Mouse (Mus musculus): ENCODE measurements around the gene Gpc5.

Gene Gpc5

DNA sequence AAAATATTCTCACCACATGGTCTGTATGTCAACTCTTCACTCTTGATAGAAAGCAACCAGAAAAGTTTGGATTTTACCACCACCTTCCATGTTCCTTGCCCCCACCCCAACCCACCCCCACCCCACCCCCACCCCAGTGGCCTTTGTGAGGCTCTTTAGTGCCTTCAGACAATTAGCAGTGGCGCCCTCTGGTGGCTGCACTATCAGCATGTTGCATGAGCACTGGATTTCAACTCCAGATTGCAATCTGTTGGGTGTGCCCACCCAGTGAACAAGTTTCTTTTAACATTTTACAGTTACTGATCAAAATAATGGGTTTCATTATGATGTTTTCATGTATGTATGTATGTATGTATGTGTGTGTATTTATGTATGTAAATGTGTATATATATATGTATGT, 279.1 kb downstream of the Gpc5 start:
- peak in 1 of 2 experiments; percentile 22 for DNase-seq

DNA sequence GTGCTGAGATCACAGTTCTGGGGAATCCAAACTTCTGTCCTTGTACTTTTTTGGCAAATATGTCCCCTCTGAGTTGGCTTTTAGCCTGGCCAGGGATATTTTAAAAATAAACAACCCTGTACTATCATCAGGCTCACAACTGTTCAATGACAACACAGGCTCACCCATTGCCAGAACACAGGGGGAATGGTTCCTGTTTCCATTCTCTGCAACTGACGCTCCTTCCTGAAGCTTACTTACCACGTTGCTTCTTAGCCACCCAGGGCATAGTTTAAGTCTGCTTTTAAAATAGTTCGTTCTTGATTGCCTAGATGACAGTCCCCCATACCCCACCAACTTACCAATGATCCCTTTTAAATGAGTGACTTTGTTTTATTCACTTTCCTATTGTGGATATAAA, 299.8 kb downstream of the Gpc5 start:
- no peak for DNase-seq

DNA sequence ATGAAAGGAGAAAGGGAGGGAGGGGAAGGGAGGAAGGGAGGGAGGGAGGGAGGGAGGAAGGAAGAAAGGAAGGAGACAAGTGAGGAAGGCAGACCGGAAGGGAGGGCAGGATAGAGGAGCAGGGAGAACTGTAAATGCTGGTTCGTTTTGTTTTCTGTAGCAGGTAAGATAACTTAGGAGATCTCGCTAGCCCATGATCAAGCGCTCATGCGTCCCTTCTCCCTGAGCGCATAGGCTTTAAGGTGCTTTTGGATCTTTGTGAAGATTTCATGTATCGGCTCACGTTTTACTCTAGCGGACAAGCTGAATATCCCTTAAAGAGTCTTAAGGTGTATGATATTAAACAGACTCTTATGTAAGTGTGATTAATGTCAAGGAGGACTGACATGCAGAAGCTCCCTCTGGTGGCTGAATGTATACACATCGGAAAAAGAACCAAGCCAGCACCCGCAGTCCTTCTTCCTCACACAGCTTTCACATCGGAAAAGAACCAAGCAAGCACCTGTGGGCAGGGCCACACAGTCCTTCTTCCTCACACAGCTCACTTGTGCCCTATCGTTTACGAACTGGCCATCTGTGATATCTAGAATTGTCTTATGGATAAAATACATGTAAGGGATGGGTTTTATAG, 301.0 kb downstream of the Gpc5 start:
- peak in 1 of 2 experiments; percentile 2 for DNase-seq

DNA sequence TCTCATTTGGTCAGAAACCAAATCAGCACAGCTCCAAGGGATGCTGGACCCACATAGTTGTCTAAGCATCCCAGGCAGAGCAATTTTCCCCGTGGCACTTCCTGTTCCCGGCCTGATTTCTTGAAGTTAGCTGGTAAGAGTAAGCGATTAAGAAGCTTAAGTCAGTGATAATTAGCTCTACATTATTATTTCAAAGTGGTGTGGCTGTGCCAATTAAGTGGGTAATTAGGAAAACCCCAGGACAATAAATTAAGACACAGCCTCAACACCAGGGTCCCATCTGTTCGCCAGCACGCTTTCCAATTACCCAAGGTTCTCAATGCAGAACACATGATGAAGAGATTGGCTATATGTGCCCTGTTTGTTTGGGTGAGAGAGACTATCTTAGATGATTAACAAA, 314.6 kb downstream of the Gpc5 start:
- no peak for DNase-seq

DNA sequence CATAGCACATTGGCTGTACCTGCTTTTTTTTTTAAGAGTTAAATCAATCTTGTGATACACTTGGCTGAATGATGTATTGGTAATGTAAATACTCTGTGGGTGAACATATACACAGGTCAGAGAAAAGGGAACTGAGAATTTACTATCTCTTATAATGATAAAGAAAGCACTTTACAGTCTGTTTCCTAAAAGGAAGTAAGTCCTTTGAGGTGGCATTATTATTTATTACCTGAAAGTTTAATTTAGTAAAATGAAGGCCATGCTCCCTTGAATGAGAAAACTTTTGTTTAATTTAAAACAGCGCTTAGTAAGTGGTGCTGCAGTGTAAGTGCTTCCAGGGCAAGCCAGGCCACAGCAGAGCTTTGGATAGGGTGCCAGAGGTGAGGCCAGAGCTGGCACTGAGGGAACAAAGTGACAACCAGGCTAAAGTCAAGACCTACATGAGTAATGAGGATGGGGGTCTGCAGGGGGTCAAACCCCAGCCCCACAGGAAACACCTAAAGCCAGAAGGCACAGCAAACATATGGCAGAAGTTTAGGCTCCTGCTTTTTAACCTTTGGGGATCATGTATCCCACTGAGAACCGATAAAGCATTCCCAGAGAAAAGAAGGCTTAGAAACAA, 315.4 kb downstream of the Gpc5 start:
- DNase-seq, result no peak

DNA sequence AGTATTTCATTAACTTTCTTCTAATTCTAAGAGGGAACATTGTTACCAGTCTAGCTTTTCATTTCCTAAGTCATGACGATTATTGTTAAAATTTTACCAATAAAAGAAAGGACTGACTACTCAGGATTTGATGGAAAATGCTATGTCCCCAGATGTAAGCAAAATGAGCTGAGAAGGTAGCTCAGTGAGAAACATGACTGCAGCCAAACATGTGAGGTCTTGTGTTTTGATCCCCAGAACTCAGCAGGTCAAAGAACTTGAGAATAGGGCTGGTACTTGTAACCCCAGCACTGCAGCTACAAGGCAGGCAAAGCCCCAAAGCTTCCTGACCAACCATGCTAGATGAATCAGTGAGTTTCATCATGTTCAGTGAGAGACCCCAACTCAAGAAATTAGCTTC, 318.9 kb downstream of the Gpc5 start:
- no peak for DNase-seq

DNA sequence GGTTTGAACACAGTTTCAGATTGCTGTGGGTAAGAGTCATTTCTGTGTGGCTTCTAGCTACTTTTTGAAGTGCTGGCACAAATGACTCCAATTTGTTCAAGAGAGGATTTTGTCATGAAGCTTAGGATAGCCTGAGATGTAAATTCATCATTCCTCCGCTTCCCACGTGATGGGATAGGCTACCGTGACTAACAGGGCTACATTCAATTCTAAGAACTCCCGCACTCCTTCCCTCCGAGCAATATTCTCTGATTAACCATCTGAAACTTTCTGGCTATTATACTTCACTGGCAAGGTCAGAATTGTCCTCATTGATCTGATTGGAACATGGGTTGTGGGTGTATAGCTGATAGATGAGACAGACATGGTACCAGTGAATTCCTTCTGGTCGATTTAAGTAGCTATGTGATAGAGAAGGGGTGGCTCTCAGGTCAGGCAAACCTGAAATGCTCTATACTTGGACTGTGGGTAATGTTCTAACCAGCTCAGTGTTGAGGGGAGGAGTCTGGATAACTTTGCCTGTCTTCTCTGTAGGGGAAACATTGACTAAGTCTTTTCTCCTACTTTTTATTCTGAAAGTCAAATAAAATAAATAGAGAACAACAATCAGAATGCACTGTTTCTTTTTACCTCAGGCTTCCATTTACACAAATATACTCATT, 319.6 kb downstream of the Gpc5 start:
- DNase-seq, result no peak

DNA sequence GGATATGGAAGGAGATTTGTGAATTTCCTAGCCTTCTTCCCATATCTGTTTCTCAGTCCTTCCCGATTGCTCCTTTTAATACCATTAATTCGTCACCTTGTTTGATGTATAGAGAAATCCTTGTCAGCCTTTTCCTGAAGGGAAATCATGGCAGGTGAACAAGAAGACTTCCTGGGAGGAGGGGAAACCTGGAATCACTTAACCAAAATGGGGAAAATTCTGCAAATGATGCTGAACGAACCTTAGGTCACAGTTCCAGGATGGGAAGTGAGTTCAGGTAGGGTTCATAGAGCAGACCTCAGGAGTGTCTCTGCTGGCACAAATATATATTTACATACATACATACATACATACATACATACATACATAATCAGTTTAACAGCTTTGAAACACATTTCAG, 320.8 kb downstream of the Gpc5 start:
- DNase-seq, result no peak

DNA sequence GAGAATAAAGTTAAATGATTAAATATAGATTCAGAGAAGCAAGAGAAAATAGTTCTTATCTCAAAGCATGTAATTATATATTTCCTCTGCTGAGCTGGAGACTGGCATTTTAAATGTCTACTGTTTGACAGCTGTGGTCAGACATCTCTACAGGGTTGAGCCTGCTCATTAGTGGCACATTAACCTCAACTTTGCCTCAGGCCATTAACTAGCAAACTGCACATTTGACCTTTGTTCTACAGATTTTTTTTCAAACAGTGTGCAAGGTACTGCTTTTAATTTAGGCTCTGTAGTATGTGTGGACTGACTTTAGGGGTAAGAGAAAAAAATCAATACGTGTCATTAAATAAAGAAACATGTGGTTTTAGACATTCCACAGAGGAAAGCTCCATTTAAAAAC, 321.4 kb downstream of the Gpc5 start:
- no peak for DNase-seq

DNA sequence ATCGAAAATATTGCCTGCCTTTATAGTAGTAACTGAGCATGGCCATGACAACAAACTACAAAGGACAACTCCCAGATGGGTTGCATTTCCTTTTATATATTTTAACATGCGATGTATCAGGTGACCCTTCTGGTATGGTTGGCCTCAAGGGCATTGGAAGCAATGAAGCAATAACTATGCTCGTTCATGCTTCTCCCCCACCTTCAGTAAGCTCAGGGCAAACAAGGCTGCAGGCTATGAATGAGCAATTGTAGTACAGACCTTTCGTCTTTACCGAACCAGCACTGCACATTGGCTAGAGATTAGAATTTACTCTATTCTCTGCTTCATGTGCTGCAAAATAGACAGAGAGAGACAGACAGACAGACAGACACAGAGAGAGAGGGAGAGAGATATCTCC, 322.5 kb downstream of the Gpc5 start:
- DNase-seq, result no peak

DNA sequence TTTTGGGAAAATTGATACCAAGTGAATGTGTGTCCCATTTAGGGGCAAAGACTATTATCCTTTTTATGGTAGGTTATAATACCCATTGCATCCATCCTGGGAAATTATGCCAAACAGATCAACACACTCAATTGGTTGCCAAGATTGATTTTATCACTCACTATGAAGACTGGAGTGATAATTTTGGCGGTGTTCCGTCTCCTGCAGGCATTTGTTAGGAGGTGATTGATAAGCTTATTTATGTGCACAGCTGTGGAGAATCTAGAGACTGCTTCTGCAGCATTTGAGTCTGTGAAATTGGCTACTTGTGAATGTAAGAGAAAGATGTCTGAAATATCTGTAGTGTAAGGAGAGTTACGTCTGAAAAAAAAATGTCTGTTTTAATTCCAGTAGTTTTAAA, 340.0 kb downstream of the Gpc5 start:
- DNase-seq, result no peak

DNA sequence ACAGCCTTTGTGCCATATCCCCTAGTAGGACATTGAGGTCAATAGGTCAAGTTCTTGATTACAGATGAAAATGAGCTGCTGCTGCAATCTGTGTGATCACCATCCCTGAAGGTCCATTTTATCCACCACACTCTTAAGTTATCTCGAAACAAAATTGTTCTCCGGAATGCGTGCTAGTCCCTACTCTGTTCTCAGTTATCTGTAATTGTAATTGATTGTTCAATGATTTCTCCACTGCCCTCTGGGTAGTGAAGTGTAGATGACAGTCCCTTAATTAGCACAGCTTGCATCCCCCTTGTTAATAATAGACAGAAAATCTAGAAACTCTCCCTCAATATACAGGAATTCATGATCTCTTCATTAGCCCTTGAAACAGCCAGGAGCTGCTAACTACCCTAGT, 340.4 kb downstream of the Gpc5 start:
- DNase-seq, result no peak

DNA sequence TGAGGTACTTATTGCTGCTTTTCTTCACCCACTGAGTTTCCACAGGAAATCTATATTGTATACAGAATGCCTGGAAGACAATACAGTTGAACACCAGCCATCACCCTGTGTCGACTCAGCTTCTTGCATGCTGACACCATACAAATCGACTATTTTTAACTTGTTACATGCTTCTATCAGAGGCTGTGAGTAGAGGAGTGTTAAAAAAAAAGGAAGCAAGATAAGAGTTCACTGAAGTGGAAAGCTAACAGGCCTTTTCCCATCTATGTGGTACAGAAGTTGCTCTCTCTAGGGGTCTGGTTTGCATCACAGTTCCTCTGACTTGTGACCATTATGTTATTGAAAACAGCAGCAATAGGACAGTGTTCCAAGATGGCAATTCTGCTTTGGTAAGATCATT, 344.6 kb downstream of the Gpc5 start:
- no peak for DNase-seq

DNA sequence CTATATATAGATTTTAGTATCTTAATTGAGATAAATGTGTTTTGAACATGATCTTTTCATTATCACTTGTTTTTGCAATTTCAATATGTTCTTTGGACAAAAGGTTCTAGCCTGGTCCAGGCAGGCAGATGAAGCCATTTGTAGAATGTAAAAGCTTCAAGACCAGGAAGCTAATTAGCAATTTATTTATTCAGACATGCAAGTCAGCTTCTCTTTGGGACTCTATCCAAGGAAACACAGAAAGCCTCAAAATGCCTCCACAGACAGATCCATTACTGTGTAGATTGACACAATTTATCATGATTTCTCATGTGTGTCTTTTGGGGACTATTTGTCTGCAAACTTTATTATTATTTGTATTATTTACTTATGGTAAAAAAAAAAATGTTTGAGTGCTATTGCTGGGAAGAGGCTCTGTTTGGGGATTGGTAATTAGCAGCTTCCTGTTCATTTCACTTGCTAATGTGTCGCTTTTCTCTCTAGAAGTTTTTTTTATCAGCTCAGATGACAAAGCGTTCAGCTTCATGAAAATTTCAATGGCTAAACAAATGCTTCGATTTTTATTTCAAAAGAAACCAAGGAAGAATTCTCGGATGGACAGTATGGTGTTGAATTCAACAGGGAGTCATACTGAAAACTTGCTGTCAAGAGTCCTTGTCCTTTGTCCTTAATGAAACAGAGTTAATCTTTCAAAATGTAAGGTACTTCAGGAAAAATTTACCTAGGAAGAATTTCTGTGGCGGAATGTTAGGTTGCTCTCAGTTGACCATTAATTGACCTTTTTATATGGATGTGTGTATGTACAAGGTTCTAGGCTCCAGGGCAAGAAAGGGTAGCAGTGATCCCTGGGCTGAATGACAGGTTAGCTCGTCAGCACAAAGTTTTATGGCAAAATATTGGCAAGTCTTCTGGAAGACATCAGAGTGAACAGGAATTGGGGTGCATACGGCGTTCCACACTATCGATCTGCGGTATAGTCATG, 353.1 kb downstream of the Gpc5 start:
- DNase-seq, result no peak

DNA sequence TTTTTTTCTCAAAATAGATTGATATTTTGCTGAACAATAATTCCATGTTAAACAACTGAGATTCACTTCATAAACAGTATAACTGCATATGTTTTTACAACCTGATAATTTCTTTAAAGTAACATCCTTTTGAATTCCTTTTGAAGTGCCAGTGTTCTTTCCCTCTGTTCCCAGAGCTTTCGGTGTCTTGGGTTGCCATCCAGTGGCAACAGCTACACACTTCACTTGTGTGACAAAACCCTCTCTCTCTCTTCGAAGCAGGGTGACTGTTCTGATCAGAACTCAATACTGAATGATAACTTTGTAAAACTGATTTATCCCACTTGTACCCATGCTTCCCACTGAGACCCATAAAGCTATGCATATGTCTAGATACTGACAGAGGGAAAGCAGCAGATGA, 358.9 kb downstream of the Gpc5 start:
- DNase-seq, result no peak

DNA sequence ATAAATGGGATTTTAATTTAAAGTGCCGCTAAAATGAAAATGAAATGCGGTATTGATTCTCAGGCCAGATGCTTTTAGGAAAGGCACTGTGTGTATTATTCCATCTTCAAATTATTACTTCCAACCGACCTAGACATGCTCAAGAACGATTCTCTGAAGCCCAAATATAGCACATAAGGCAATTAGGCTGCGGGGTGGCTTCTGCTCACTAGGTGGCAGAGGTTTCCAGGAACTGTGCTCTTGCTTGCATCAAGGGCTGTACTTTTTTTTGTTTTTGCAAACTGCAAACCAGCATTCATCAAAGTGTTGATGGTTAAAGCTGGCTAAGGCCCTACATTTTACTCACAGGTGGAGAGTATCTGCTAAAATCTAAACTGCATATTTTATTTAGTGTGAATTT, 375.9 kb downstream of the Gpc5 start:
- no peak for DNase-seq

DNA sequence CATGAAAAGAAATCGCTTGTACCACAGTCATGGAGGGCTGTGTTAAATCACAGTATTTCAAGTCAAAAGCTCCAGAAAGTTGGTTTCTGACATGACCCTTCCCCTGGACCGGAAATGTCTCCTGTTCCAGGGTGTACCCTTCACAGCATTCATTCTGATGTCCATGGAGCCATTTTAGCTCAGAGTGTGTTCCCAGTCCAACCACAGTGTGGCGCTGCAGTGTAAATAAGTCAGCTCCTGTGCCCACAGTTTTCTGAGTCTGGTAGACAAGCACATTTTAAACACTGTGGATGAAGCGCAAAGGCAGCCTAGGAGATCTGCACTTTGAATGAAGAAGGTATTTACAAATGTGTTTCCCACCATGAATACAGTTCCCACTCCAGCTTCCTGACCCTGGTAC, 383.2 kb downstream of the Gpc5 start:
- no peak for DNase-seq

DNA sequence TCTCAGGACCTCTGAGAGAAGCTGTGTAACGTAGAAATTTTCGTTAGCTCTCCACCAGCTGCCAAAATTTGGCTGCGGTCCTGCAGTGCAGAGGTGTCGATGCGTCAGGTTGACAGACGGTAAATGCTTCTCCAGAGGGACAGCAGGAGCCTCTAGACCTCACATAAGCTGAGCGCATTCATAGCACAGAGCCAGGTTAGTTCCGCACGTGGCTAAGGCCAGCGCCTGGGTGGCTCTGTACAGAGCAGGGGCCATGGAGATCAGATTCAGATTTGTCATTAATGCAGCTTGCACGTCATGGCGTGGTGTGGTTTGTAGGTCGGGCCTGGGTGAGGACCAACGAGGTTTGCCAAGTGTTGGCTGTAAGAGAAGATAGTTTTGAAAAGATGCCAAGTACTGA, 385.3 kb downstream of the Gpc5 start:
- no peak for DNase-seq

DNA sequence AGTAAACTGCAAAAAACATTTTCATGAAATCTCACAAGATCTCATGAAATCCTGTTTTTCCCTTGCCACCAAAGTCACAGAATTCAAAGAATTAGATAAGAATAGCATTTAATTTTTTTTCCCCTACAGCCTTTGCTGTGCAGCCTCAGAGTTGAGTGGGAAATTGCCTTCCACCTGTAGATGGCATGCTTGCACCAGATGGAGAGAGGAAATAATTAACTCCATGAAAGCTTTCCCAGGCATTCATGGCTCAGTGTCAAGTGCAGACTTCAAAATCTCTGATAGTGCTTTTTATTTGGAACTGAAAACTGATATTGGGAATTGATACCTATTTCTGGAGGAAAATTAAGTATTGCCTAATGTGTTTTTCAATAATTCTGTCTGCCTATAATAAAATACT, 393.1 kb downstream of the Gpc5 start:
- no peak for DNase-seq

DNA sequence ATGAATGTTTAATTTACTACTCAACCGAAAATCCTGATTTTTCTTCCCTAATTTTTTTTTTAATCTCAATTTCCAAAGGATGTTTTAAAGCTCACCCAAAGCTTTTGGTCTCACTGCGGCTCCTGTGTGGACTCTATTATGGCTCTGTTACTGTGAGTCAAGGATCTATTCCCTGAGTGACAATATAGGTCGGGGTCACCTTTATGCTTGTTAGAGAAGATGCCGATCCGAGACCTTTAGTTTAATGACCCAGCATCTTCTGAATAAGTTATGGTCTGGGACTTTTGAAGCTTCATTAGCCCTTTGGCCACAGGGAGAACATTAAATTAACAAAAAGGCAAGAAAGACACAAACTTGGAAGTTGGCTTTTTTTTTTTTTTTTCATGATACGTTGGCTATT, 408.8 kb downstream of the Gpc5 start:
- no peak for DNase-seq

DNA sequence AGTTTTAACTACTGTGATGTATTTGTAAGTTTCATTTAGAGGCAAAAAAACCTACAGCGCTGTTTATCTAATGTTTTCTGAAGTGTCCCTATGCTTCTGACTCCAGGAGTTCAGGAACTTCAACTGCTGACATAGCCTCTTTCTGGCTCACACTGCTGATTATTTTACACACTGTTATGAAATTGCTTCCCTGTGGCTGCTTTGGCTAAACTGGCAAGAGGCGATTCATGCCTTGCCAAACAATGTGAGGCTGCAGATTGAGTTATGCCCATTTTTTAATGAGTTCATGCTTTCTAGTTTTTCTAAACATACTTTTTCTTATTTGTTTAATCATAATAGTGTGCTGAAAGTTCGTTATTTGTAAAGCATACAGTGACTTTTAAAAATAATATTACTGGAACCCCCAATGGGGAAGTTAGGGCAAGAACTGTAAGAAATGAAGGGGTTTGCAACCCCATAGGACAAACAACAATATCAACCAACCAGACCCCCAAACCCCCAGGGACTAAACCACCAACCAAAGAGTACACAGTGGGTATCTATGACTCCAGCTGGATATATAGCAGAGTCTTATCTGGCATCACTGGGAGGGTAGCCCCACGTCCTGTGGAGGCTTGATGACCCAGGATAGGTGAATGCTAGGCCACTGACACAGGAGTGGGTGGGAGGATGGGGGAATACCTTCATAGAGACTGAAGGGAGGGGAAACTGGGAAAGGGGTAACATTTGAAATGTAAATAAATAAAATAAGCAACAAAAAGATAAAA, 454.7 kb downstream of the Gpc5 start:
- no peak for DNase-seq

DNA sequence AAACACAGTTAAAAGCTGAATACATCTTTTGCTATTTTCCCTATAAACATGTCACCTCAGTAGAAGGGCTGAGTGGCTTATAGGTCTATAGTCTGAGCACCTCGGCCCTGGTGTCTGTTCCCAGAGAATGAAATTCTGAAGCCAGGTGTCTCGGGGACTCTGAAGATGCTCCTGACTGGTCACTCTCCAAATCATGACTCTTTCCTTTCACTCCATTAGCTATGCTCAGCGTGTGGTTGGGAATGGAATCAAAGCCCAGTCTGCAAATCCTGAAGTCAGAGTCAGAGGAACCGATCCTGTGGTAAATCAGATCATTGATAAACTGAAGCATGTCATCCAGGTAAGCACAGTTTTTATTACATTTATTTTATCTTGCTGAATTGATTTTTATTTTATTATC, 460.0 kb downstream of the Gpc5 start:
- no peak for DNase-seq

Measured in spleen, adult 18-20 months (tissue).